Mouse (Mus musculus) kidney, adult 2 months (tissue): ENCODE measurements around the gene Slc7a11.

Experiments
- CTCF ChIP-seq: fragments of 200-500 bp; conservative IDR thresholded peaks from 2 replicates; pipeline ENCODE4 v1.5.1; 2011; ENCODE audit warnings: low read depth, mild to moderate bottlenecking, control low read depth, low read length, moderate library complexity, mixed read lengths; ENCODE audit not compliant: insufficient read depth, insufficient read length
- POLR2A ChIP-seq: fragments of 200-500 bp; IDR thresholded peaks from one replicate; pipeline ENCODE4 v1.6.1; 2011; ENCODE audit warnings: low read depth, low read length, control low read depth

- TF ChIP-seq POLR2A (no peak), CTCF (no peak)
These were observed 498.6 kb downstream of the Slc7a11 start for GRCm38 (mm10) chr3:49944783-49945182.
